Mouse (Mus musculus) hindbrain, embryonic 11.5 days (tissue): ENCODE results near the gene Hoxb2. TPM values are rescaled to one million over a fixed set of nuclear protein-coding genes. Genes with fewer than 3 reads are reported as not detected.
A peak's percentile ranks its signal among the peaks of the same experiment; 100 is the strongest.

Source experiments
- ATAC-seq: fragments of 200-750 bp; cut with Nextera tagmentation; 2 replicates; pipeline ENCODE4 v1.8.0; 2017; ENCODE audit warnings: mild to moderate bottlenecking, moderate TSS enrichment, moderate library complexity; ENCODE audit not compliant: low FRiP score
- DNase-seq: peaks from one replicate; pipeline ENCODE4 v3.0.0-alpha.2; 2015; ENCODE audit warnings: low spot score
- H3K27ac ChIP-seq: fragments of 300-500 bp; sonication (generic); 2 replicates; pipeline ENCODE4 v1.5.1; 2014; ENCODE audit warnings: mild to moderate bottlenecking, low read depth, low read length
- H3K27me3 ChIP-seq: fragments of 300-500 bp; sonication (generic); 2 replicates; pipeline ENCODE4 v1.6.1; 2014; ENCODE audit warnings: mild to moderate bottlenecking, low read length, moderate library complexity, mixed read lengths; ENCODE audit not compliant: control insufficient read depth, insufficient read depth
- H3K36me3 ChIP-seq: fragments of 300-500 bp; sonication (generic); 2 replicates; pipeline ENCODE4 v1.6.1; 2014; ENCODE audit warnings: mild to moderate bottlenecking, low read length, moderate library complexity, mixed read lengths; ENCODE audit not compliant: control insufficient read depth, insufficient read depth
- H3K4me1 ChIP-seq: fragments of 300-500 bp; sonication (generic); replicated peaks from 2 replicates; pipeline ENCODE4 v1.6.1; 2014; ENCODE audit warnings: low read length, mixed read lengths; ENCODE audit not compliant: control insufficient read depth, insufficient read depth
- H3K4me2 ChIP-seq: fragments of 300-500 bp; sonication (generic); replicated peaks from 2 replicates; pipeline ENCODE4 v1.6.1; 2014; ENCODE audit warnings: mild to moderate bottlenecking, low read depth, low read length
- H3K4me3 ChIP-seq: fragments of 300-500 bp; sonication (generic); 2 replicates; pipeline ENCODE4 v1.5.1; 2014; ENCODE audit warnings: low read depth, low read length
- H3K9ac ChIP-seq: fragments of 300-500 bp; sonication (generic); 2 replicates; pipeline ENCODE4 v1.6.1; 2014; ENCODE audit warnings: low read depth, low read length
- H3K9me3 ChIP-seq: fragments of 300-500 bp; sonication (generic); 2 replicates; pipeline ENCODE4 v1.6.1; 2016; ENCODE audit warnings: low read length; ENCODE audit not compliant: control insufficient read depth
- WGBS: fragments of 180-500 bp; shearing (Covaris S2); extraction: QIAGEN DNeasy Blood & Tissue Kit; methylation state at CpG from one replicate; pipeline ENCODE4 v1.1.7; 2014; 5-methylcytosine and 5-hydroxymethylcytosine counted together
- polyA plus RNA-seq: library from polyadenylated mRNA; unstranded; fragments of >200 nt; fragmentation: Nextera tagmentation; extraction: Ambion mirVana; gene quantifications from 2 replicates; pipeline ENCODE4 v1.2.1, GENCODE M21; 2014

Hoxb2 gene
- polyA plus RNA-seq, 1 experiment from 2014 or later, result 67.5 TPM

- peak overlapping the region; percentile 87 for H3K9ac ChIP-seq
- H3K4me3 ChIP-seq, result peak overlapping the region; percentile 63
- no peak for ATAC-seq
- H3K36me3 ChIP-seq, result no peaks in the 10 kb centered on the region
- no peaks in the 10 kb centered on the region for H3K4me1 ChIP-seq
- H3K27ac ChIP-seq, result peak overlapping the region; percentile 98
- peak overlapping the region; percentile 64 for H3K4me2 ChIP-seq
- DNase-seq, result no peak
- H3K27me3 ChIP-seq, result peaks cover 73% of the 10 kb centered on the region
- no peaks in the 10 kb centered on the region for H3K9me3 ChIP-seq
- under 1% methylated on average over 29 of the region's 29 CpGs for WGBS
These were observed 30.4 kb upstream of the Hoxb2 start for GRCm38 (mm10) chr11:96319910-96320309.

GRCm38 (mm10) chr11:96320688-96321087 is 29.6 kb upstream of the Hoxb2 start:
- peak overlapping the region; percentile 98 for H3K27ac ChIP-seq
- no peaks in the 10 kb centered on the region for H3K9me3 ChIP-seq
- WGBS, result under 1% methylated on average over 17 of the region's 17 CpGs
- H3K4me3 ChIP-seq, result peak overlapping the region; percentile 63
- H3K36me3 ChIP-seq, result no peaks in the 10 kb centered on the region
- ATAC-seq (no peak), DNase-seq (no peak)
- H3K4me2 ChIP-seq, result peak overlapping the region; percentile 64
- peaks cover 73% of the 10 kb centered on the region for H3K27me3 ChIP-seq
- no peaks in the 10 kb centered on the region for H3K4me1 ChIP-seq
- peak overlapping the region; percentile 87 for H3K9ac ChIP-seq

- H3K27me3 ChIP-seq, result peaks cover 76% of the 10 kb centered on the region
- H3K9ac ChIP-seq, result peak overlapping the region; percentile 87; the same call in 1 of the 2 replicates
- H3K27ac ChIP-seq, result peak overlapping the region; percentile 98
- H3K36me3 ChIP-seq, result no peaks in the 10 kb centered on the region
- peak overlapping the region; percentile 63 for H3K4me3 ChIP-seq
- no peaks in the 10 kb centered on the region for H3K4me1 ChIP-seq
- DNase-seq, result no peak
- H3K4me2 ChIP-seq, result peak overlapping the region; percentile 35
- WGBS, result 9% methylated on average over 5 of the region's 5 CpGs
- ATAC-seq, result no peak
- no peaks in the 10 kb centered on the region for H3K9me3 ChIP-seq
These were observed 28.5 kb upstream of the Hoxb2 start for GRCm38 (mm10) chr11:96321846-96322245.

- Histone ChIP-seq H3K36me3 (no peaks in the 10 kb centered on the region), H3K9me3 (no peaks in the 10 kb centered on the region), H3K4me3 (peak overlapping the region; percentile 56), H3K9ac (peak overlapping the region; percentile 95), H3K4me2 (peak overlapping the region; percentile 35), H3K27me3 (peaks cover 83% of the 10 kb centered on the region), H3K27ac (peak overlapping the region; percentile 98), H3K4me1 (no peaks in the 10 kb centered on the region)
- DNase-seq (no peak), ATAC-seq (no peak)
- WGBS, result 8% methylated on average over 6 of the region's 6 CpGs
These were observed 27.6 kb upstream of the Hoxb2 start for GRCm38 (mm10) chr11:96322738-96323137.

- H3K9me3 ChIP-seq, result no peaks in the 10 kb centered on the region
- H3K27ac ChIP-seq, result peak within 1 kb of the TSS; percentile 98
- H3K9ac ChIP-seq, result peak within 1 kb of the TSS; percentile 95
- ATAC-seq (no peak), DNase-seq (no peak)
- H3K4me3 ChIP-seq, result peak within 1 kb of the TSS; percentile 56
- H3K4me1 ChIP-seq, result no peaks in the 10 kb centered on the region
- peaks cover 83% of the 10 kb centered on the region for H3K27me3 ChIP-seq
- WGBS, result 3% methylated on average over 10 of the region's 10 CpGs
- H3K4me2 ChIP-seq, result peak within 1 kb of the TSS; percentile 35
- no peaks in the 10 kb centered on the region for H3K36me3 ChIP-seq
These were observed 27.2 kb upstream of the Hoxb2 start, which contains the start of gene Hoxb3 for GRCm38 (mm10) chr11:96323154-96323553. Hoxb3 (plus strand) TSS chr11:96323326.

GRCm38 (mm10) chr11:96324125-96324524 is 26.2 kb upstream of the Hoxb2 start:
- WGBS, result 0% methylated on average over 5 of the region's 5 CpGs
- Histone ChIP-seq H3K27ac (peak overlapping the region; percentile 98), H3K36me3 (no peaks in the 10 kb centered on the region), H3K4me2 (peak overlapping the region; percentile 30), H3K4me1 (no peaks in the 10 kb centered on the region), H3K9ac (peak overlapping the region; percentile 95), H3K4me3 (peak overlapping the region; percentile 56), H3K27me3 (peaks cover 79% of the 10 kb centered on the region), H3K9me3 (no peaks in the 10 kb centered on the region)
- ATAC-seq, result no peak
- DNase-seq, result peak; percentile 64

GRCm38 (mm10) chr11:96324965-96325364 is 25.4 kb upstream of the Hoxb2 start:
- ATAC-seq (no peak), DNase-seq (peak; percentile 57)
- peak overlapping the region; percentile 98 for H3K27ac ChIP-seq
- peak overlapping the region; percentile 79 for H3K4me2 ChIP-seq
- H3K4me3 ChIP-seq, result peak overlapping the region; percentile 56
- peaks cover 77% of the 10 kb centered on the region for H3K27me3 ChIP-seq
- WGBS, result 2% methylated on average over 8 of the region's 8 CpGs
- H3K9ac ChIP-seq, result peak overlapping the region; percentile 95
- no peaks in the 10 kb centered on the region for H3K36me3 ChIP-seq
- H3K9me3 ChIP-seq, result no peaks in the 10 kb centered on the region
- no peaks in the 10 kb centered on the region for H3K4me1 ChIP-seq

GRCm38 (mm10) chr11:96325747-96326212 is 24.5 kb upstream of the Hoxb2 start:
- Histone ChIP-seq H3K4me3 (peak overlapping the region; percentile 56), H3K36me3 (no peaks in the 10 kb centered on the region), H3K27me3 (peaks cover 78% of the 10 kb centered on the region), H3K9me3 (no peaks in the 10 kb centered on the region), H3K4me1 (no peaks in the 10 kb centered on the region; the same call in 1 of the 2 replicates), H3K4me2 (peak overlapping the region; percentile 79), H3K9ac (peak overlapping the region; percentile 95), H3K27ac (peak overlapping the region; percentile 98)
- WGBS, result 1% methylated on average over 22 of the region's 22 CpGs
- DNase-seq, result peak; percentile 65
- ATAC-seq, result no peak

GRCm38 (mm10) chr11:96326705-96327104 is 23.6 kb upstream of the Hoxb2 start:
- Histone ChIP-seq H3K27ac (peak overlapping the region; percentile 98), H3K4me3 (peak overlapping the region; percentile 56), H3K9me3 (no peaks in the 10 kb centered on the region), H3K9ac (peak overlapping the region; percentile 95), H3K4me2 (peak overlapping the region; percentile 79), H3K36me3 (no peaks in the 10 kb centered on the region), H3K27me3 (peaks cover 79% of the 10 kb centered on the region), H3K4me1 (no peaks in the 10 kb centered on the region; the same call in 1 of the 2 replicates)
- WGBS, result 1% methylated on average over 12 of the region's 12 CpGs
- DNase-seq, result peak; percentile 57
- ATAC-seq, result no peak
